ENCODE assay signal across 10 mouse cellular contexts in the genomic region with DNA sequence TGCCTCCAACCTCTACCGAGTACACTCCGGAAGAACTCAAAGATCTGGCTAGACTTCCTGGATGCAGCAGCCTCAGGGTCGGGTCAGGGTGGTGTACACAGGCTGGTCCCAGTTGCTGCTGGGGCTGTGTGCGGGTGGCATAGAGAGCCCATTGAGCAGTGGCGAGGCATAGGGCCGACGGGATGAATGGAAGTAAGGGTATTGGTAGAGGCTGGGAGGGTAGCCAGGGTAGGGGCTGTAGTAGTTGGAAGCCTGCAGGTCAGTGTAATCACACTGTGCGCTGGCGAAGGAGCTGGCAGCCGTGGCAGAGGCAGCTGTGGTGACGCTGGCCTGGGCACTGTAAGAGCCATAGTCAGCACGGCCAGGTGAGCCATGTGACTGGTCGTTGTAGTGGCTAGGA. TPM values are rescaled to one million over a fixed set of nuclear protein-coding genes. Genes with fewer than 3 reads are reported as not detected.
DNase-seq lines count a peak whose midpoint lies in the region; ATAC-seq and TF ChIP-seq lines count a peak whose summit lies in the region.
"Had no signal": no experiment of that assay in that cellular context is flagged by ENCODE, and none has a peak within 500 bp of the region (broad histone marks: within the 10 kb centered on the region; RNA-seq: fewer than 3 reads in every experiment).

No protein-coding gene starts in this region.

- H3K27ac ChIP-seq in intestine, embryonic 14.5 days (ENCODE audit: low read depth) = no peak overlapping the region
- H3K27ac ChIP-seq in intestine, embryonic 16.5 days (ENCODE audit: low read length) = no peak overlapping the region
- no peak overlapping the region for H3K27ac ChIP-seq in ES-E14 (ENCODE audit: insufficient read depth, low read depth, low read length, poor library complexity, severe bottlenecking)
- H3K27ac ChIP-seq in forebrain, embryonic 15.5 days (replicated peaks) = peak overlapping the region; percentile 71
- peak overlapping the region; percentile 29; the same call in 1 of the 2 replicates for H3K27ac ChIP-seq in limb, embryonic 12.5 days
- H3K27ac ChIP-seq: macrophage had no signal

- no peaks in the 10 kb centered on the region for H3K9me3 ChIP-seq in intestine, embryonic 14.5 days (ENCODE audit: control insufficient read depth, low read length)
- no peaks in the 10 kb centered on the region for H3K9me3 ChIP-seq in intestine, embryonic 16.5 days (ENCODE audit: control insufficient read depth, low read length)
- H3K9me3 ChIP-seq in ES-E14 (ENCODE audit: control insufficient read depth, insufficient read depth, low read depth, low read length) = no peaks in the 10 kb centered on the region
- no peaks in the 10 kb centered on the region for H3K9me3 ChIP-seq in forebrain, embryonic 15.5 days
- H3K9me3 ChIP-seq in limb, embryonic 12.5 days = no peaks in the 10 kb centered on the region

- ATAC-seq in intestine, embryonic 14.5 days (replicated peaks; ENCODE audit: low FRiP score, low TSS enrichment, low read depth) = no peak
- ATAC-seq in intestine, embryonic 16.5 days = no peak
- ATAC-seq in forebrain, embryonic 15.5 days (replicated peaks) = no peak
- no peak for ATAC-seq in limb, embryonic 12.5 days (ENCODE audit: insufficient number of reproducible peaks, insufficient read depth, low FRiP score, low TSS enrichment, low read depth)
- ATAC-seq in inflammation-experienced regulatory T-cells, adult 6 months = no peak

- peak overlapping the region; percentile 20; the same call in 1 of the 2 replicates for H3K4me2 ChIP-seq in intestine, embryonic 14.5 days (ENCODE audit: low read length)
- H3K4me2 ChIP-seq in intestine, embryonic 16.5 days (ENCODE audit: low read depth, low read length) = no peak overlapping the region
- H3K4me2 ChIP-seq in forebrain, embryonic 15.5 days (replicated peaks) = peak overlapping the region; percentile 74
- H3K4me2 ChIP-seq in limb, embryonic 12.5 days = peak overlapping the region; percentile 98; the same call in 1 of the 2 replicates

- in situ Hi-C loops in ES-E14 (cut with MboI; ENCODE audit: low sequenced_read_pairs in 2 of 2, unreplicated experiment in 2 of 2) = no loop called here

- 77% methylated on average over 12 of the region's 13 CpGs for WGBS in intestine, embryonic 14.5 days
- 76% methylated on average over 13 of the region's 13 CpGs for WGBS in intestine, embryonic 16.5 days
- WGBS in forebrain, embryonic 15.5 days = 61% methylated on average over 13 of the region's 13 CpGs
- 84% methylated on average over 13 of the region's 13 CpGs for WGBS in limb, embryonic 12.5 days

- H3K9ac ChIP-seq in intestine, embryonic 14.5 days (ENCODE audit: low read length) = no peak overlapping the region
- no peak overlapping the region for H3K9ac ChIP-seq in intestine, embryonic 16.5 days (ENCODE audit: low read depth, low read length)
- 0 out of 2 replicates have a peak overlapping the region, but pooled peaks have one; percentile 30 for H3K9ac ChIP-seq in ES-E14 (ENCODE audit: insufficient read depth, low read depth, low read length, poor library complexity, severe bottlenecking)
- peak overlapping the region; percentile 10; the same call in 1 of the 2 replicates for H3K9ac ChIP-seq in forebrain, embryonic 15.5 days (replicated peaks)
- no peak overlapping the region for H3K9ac ChIP-seq in limb, embryonic 12.5 days (replicated peaks)

- H3K4me3 ChIP-seq in intestine, embryonic 14.5 days (ENCODE audit: low read depth, low read length) = no peak overlapping the region
- no peak overlapping the region for H3K4me3 ChIP-seq in intestine, embryonic 16.5 days (ENCODE audit: low read length)
- peak overlapping the region; percentile 32 to 72; a peak in 3 of 4 replicates for H3K4me3 ChIP-seq in ES-E14 (ENCODE audit: insufficient read depth in 1 of 2, low read depth in 1 of 2, low read length in 2 of 2, poor library complexity in 1 of 2, severe bottlenecking in 1 of 2)
- H3K4me3 ChIP-seq in forebrain, embryonic 15.5 days = peak overlapping the region; percentile 44
- H3K4me3 ChIP-seq in limb, embryonic 12.5 days (replicated peaks) = no peak overlapping the region

- H3K4me1 ChIP-seq in intestine, embryonic 14.5 days (replicated peaks; ENCODE audit: control insufficient read depth, insufficient read depth, low read length) = peaks cover 6% of the 10 kb centered on the region
- H3K4me1 ChIP-seq in intestine, embryonic 16.5 days (ENCODE audit: control insufficient read depth, insufficient read depth, low read length) = peaks cover 19% of the 10 kb centered on the region
- peaks cover 0 to 3% of the 10 kb centered on the region in 2 experiments; a peak in 1 of 4 replicates for H3K4me1 ChIP-seq in ES-E14 (ENCODE audit: control insufficient read depth in 2 of 2, insufficient read depth in 2 of 2, low read length in 2 of 2, poor library complexity in 1 of 2)
- H3K4me1 ChIP-seq in forebrain, embryonic 15.5 days = peaks cover 78% of the 10 kb centered on the region
- peaks cover 50% of the 10 kb centered on the region for H3K4me1 ChIP-seq in limb, embryonic 12.5 days (replicated peaks)

- H3K36me3 ChIP-seq in intestine, embryonic 14.5 days (ENCODE audit: control insufficient read depth, insufficient read depth, low read length) = no peaks in the 10 kb centered on the region
- no peaks in the 10 kb centered on the region for H3K36me3 ChIP-seq in intestine, embryonic 16.5 days (ENCODE audit: control insufficient read depth, insufficient read depth, low read length)
- H3K36me3 ChIP-seq in ES-E14 (ENCODE audit: control insufficient read depth, insufficient read depth, low read length, poor library complexity, severe bottlenecking) = no peaks in the 10 kb centered on the region
- no peaks in the 10 kb centered on the region for H3K36me3 ChIP-seq in forebrain, embryonic 15.5 days
- peaks cover 9% of the 10 kb centered on the region; the same call in 1 of the 2 replicates for H3K36me3 ChIP-seq in limb, embryonic 12.5 days

- no peak for DNase-seq in intestine, embryonic 14.5 days (ENCODE audit: low spot score)
- no peak for DNase-seq in ES-E14 (ENCODE audit: low read depth, low spot score)
- DNase-seq in spleen, postnatal 10 days (ENCODE audit: low spot score in 2 of 2) = no peak
- no peak for DNase-seq in cerebellum, postnatal 4 days (ENCODE audit: low spot score in 2 of 2)

- peaks cover 18% of the 10 kb centered on the region for H3K27me3 ChIP-seq in intestine, embryonic 14.5 days (replicated peaks; ENCODE audit: control insufficient read depth, insufficient read depth, low read length)
- peaks cover 26% of the 10 kb centered on the region for H3K27me3 ChIP-seq in intestine, embryonic 16.5 days (replicated peaks; ENCODE audit: control insufficient read depth, insufficient read depth, low read length)
- 0 out of 2 replicates have a peak, but pooled peaks cover 3% of the 10 kb centered on the region for H3K27me3 ChIP-seq in forebrain, embryonic 15.5 days
- peaks cover 47% of the 10 kb centered on the region for H3K27me3 ChIP-seq in limb, embryonic 12.5 days

TF ChIP-seq in ES-E14, 5 proteins besides CTCF, POLR2A, EP300 and RAD21:
- TF ChIP-seq MAFK (IDR thresholded peaks at IDR 0.05; ENCODE audit: insufficient read depth, low read depth, low read length) (no peak), HCFC1 (IDR thresholded peaks at IDR 0.05; ENCODE audit: borderline replicate concordance, insufficient read depth, low read length) (no peak), ZNF384 (IDR thresholded peaks at IDR 0.05; ENCODE audit: low read depth, low read length) (no peak), ZC3H11A (IDR thresholded peaks at IDR 0.05; ENCODE audit: borderline replicate concordance, low read depth, low read length) (no peak), CHD2 (IDR thresholded peaks at IDR 0.05; ENCODE audit: low read depth, low read length) (no peak)
TF ChIP-seq in ES-E14: peak in this region for 0.

RNA-seq across cellular contexts. Expression of gene Sox8, which starts 3.2 kb away (rescaled TPM):
- polyA plus RNA-seq in intestine, embryonic 14.5 days (2014; fragmentation: Nextera tagmentation; extraction: Ambion mirVana) = 9.1 and 9.4 TPM in 2 replicates
- polyA plus RNA-seq in intestine, embryonic 16.5 days (2015; fragmentation: Nextera tagmentation; extraction: Ambion mirVana) = 3.6 and 4.3 TPM in 2 replicates
- total RNA-seq in ES-E14 (2012; rRNA removed) = 0.40 and 0.42 TPM in 2 replicates
- 24.0 and 26.9 TPM in 2 replicates for polyA plus RNA-seq in forebrain, embryonic 15.5 days (2015; fragmentation: Nextera tagmentation; extraction: Ambion mirVana)
- 10.1 and 11.1 TPM in 2 replicates for polyA plus RNA-seq in limb, embryonic 12.5 days (2016; fragmentation: Nextera tagmentation; extraction: Ambion mirVana)
- polyA plus RNA-seq in inflammation-experienced regulatory T-cells, adult 6 months (2017; shearing (Covaris generic)) = not detected
- total RNA-seq: hematopoietic stem cell, adult 5-6 weeks had no signal
- polyA plus RNA-seq: macrophage had no signal

RNA-seq across cellular contexts. Expression of gene Lmf1, which starts 11.6 kb away (rescaled TPM):
- polyA plus RNA-seq in intestine, embryonic 14.5 days (2014; fragmentation: Nextera tagmentation; extraction: Ambion mirVana) = 31.3 and 33.5 TPM in 2 replicates
- polyA plus RNA-seq in intestine, embryonic 16.5 days (2015; fragmentation: Nextera tagmentation; extraction: Ambion mirVana) = 39.1 and 40.6 TPM in 2 replicates
- total RNA-seq in ES-E14 (2012; rRNA removed) = 16.6 and 33.6 TPM in 2 replicates
- polyA plus RNA-seq in forebrain, embryonic 15.5 days (2015; fragmentation: Nextera tagmentation; extraction: Ambion mirVana) = 17.0 and 18.1 TPM in 2 replicates
- polyA plus RNA-seq in limb, embryonic 12.5 days (2016; fragmentation: Nextera tagmentation; extraction: Ambion mirVana) = 27.9 and 28.9 TPM in 2 replicates
- polyA plus RNA-seq in inflammation-experienced regulatory T-cells, adult 6 months (2017; shearing (Covaris generic)) = 10 to 100 TPM; 11.3 to 19.4 (median 16.5) TPM

Comparison
In these comparisons a context has a peak if more than half of its experiments do, and no peak if none do; other contexts are left out.
1. H3K27ac ChIP-seq: peak in forebrain, embryonic 15.5 days (single experiment) and limb, embryonic 12.5 days (single experiment); none in intestine, embryonic 14.5 days (single experiment), intestine, embryonic 16.5 days (single experiment) and ES-E14 (single experiment).
2. H3K4me3 ChIP-seq: peak in ES-E14 (2 of 2) and forebrain, embryonic 15.5 days (single experiment); none in intestine, embryonic 14.5 days (single experiment), intestine, embryonic 16.5 days (single experiment) and limb, embryonic 12.5 days (single experiment).
3. H3K9ac ChIP-seq: peak in ES-E14 (single experiment) and forebrain, embryonic 15.5 days (single experiment); none in intestine, embryonic 14.5 days (single experiment), intestine, embryonic 16.5 days (single experiment) and limb, embryonic 12.5 days (single experiment).